Mouse (Mus musculus): ENCODE measurements around the gene Ganc.

Gene Ganc

GRCm38 (mm10) chr2:120502605-120502990 lies 98.9 kb downstream of the Ganc start:
- peak; percentile 21 for DNase-seq

GRCm38 (mm10) chr2:120503094-120503493 lies 99.4 kb downstream of the Ganc start:
- DNase-seq, result no peak

GRCm38 (mm10) chr2:120503992-120504391 lies 100.3 kb downstream of the Ganc start:
- DNase-seq, result no peak
